Comparison of ENCODE assay signal across 23 mouse cellular contexts in genomic region chr10:63165752-63166412, GRCm38 (mm10). TPM values are rescaled to one million over a fixed set of nuclear protein-coding genes. Genes with fewer than 3 reads are reported as not detected.
DNase-seq lines count a peak whose midpoint lies in the region; ATAC-seq and TF ChIP-seq lines count a peak whose summit lies in the region.
"Had no signal": no experiment of that assay in that cellular context is flagged by ENCODE, and none has a peak within 500 bp of the region (broad histone marks: within the 10 kb centered on the region; RNA-seq: fewer than 3 reads in every experiment).

No protein-coding gene starts in this region.

- H3K9me3 ChIP-seq in ES-E14 (ENCODE audit: control insufficient read depth, insufficient read depth, low read depth, low read length), result no peaks in the 10 kb centered on the region
- H3K9me3 ChIP-seq in liver, embryonic 12.5 days (replicated peaks), result no peaks in the 10 kb centered on the region
- H3K9me3 ChIP-seq: heart, embryonic 10.5 days; hindbrain, embryonic 13.5 days; limb, embryonic 13.5 days; megakaryocyte, embryonic 14.5 days; neural tube, embryonic 12.5 days had no signal

- in situ Hi-C loops in ES-E14 (cut with MboI; ENCODE audit: low sequenced_read_pairs in 2 of 2, unreplicated experiment in 2 of 2), result no loop called here

- H3K27me3 ChIP-seq in liver, embryonic 12.5 days (replicated peaks), result no peaks in the 10 kb centered on the region
- H3K27me3 ChIP-seq: CH12.LX; hindbrain, embryonic 13.5 days; limb, embryonic 13.5 days; megakaryocyte, embryonic 14.5 days; neural tube, embryonic 12.5 days had no signal

- H3K4me1 ChIP-seq in ES-E14 (ENCODE audit: control insufficient read depth in 2 of 2, insufficient read depth in 2 of 2, low read length in 2 of 2, poor library complexity in 1 of 2), result peaks cover 0 to 8% of the 10 kb centered on the region in 2 experiments; a peak in 2 of 4 replicates
- H3K4me1 ChIP-seq in liver, embryonic 12.5 days, result peaks cover 25% of the 10 kb centered on the region
- H3K4me1 ChIP-seq: hindbrain, embryonic 13.5 days; limb, embryonic 13.5 days; neural tube, embryonic 12.5 days had no signal

- no peak overlapping the region for H3K9ac ChIP-seq in ES-E14 (ENCODE audit: insufficient read depth, low read depth, low read length, poor library complexity, severe bottlenecking)
- H3K9ac ChIP-seq in liver, embryonic 12.5 days, result no peak overlapping the region
- H3K9ac ChIP-seq: hindbrain, embryonic 13.5 days; limb, embryonic 13.5 days; neural tube, embryonic 12.5 days had no signal

- H3K36me3 ChIP-seq in ES-E14 (ENCODE audit: control insufficient read depth, insufficient read depth, low read length, poor library complexity, severe bottlenecking), result no peaks in the 10 kb centered on the region; the same call in 1 of the 2 replicates
- H3K36me3 ChIP-seq in liver, embryonic 12.5 days, result no peaks in the 10 kb centered on the region
- H3K36me3 ChIP-seq: heart, embryonic 10.5 days; hindbrain, embryonic 13.5 days; limb, embryonic 13.5 days; neural tube, embryonic 12.5 days had no signal

- 31% methylated on average over 16 of the region's 16 CpGs for WGBS in liver, embryonic 12.5 days (ENCODE audit: insufficient replicate concordance)

- H3K4me3 ChIP-seq in ES-E14 (ENCODE audit: insufficient read depth in 1 of 2, low read depth in 1 of 2, low read length in 2 of 2, poor library complexity in 1 of 2, severe bottlenecking in 1 of 2), result peak overlapping the region in 1 of 2 experiments; percentile 46; a peak in 2 of 4 replicates
- peak overlapping the region; percentile 21; the same call in 1 of the 2 replicates for H3K4me3 ChIP-seq in liver, embryonic 12.5 days
- H3K4me3 ChIP-seq: heart, embryonic 10.5 days; hindbrain, embryonic 13.5 days; limb, embryonic 13.5 days; megakaryocyte, embryonic 14.5 days; neural tube, embryonic 12.5 days had no signal

- H3K4me2 ChIP-seq in liver, embryonic 12.5 days, result peak overlapping the region; percentile 49
- H3K4me2 ChIP-seq: hindbrain, embryonic 13.5 days; limb, embryonic 13.5 days; neural tube, embryonic 12.5 days had no signal

- H3K27ac ChIP-seq in ES-E14 (ENCODE audit: insufficient read depth, low read depth, low read length, poor library complexity, severe bottlenecking), result no peak overlapping the region
- no peak overlapping the region for H3K27ac ChIP-seq in liver, embryonic 12.5 days
- H3K27ac ChIP-seq: heart, embryonic 10.5 days; hindbrain, embryonic 13.5 days; limb, embryonic 13.5 days; neural tube, embryonic 12.5 days had no signal

- DNase-seq in ES-E14 (ENCODE audit: low read depth, low spot score), result no peak
- no peak for DNase-seq in cerebellum, adult 11 months
- DNase-seq in layer of hippocampus, postnatal 10 days (ENCODE audit: low spot score in 2 of 2), result no peak
- DNase-seq in ovary, postnatal 36 days (ENCODE audit: low spot score), result no peak
- DNase-seq in ovary, adult 18-20 months (ENCODE audit: low spot score), result no peak
- DNase-seq: adrenal gland, adult 2 months; cerebellum, adult 8-10 months; gastrocnemius, postnatal 10 days; heart, postnatal 10 days; kidney, postnatal 10 days; right cerebral cortex, postnatal 25 days; thymus, postnatal 4 days had no signal

- ATAC-seq in activated CD4-positive, CD25-positive, alpha-beta regulatory T cell, adult 4 months, result peak; percentile 63
- ATAC-seq in liver, embryonic 12.5 days, result no peak
- ATAC-seq in megakaryocyte-erythroid progenitor cell, adult 5-6 weeks (replicated peaks; ENCODE audit: low FRiP score, low TSS enrichment, poor library complexity, severe bottlenecking), result peak; percentile 42
- ATAC-seq: intestine, postnatal 0 days had no signal

TF ChIP-seq in ES-E14, 5 proteins besides CTCF, POLR2A, EP300 and RAD21:
- no peak for TF ChIP-seq HCFC1 (IDR thresholded peaks at IDR 0.05; ENCODE audit: borderline replicate concordance, insufficient read depth, low read length)
- TF ChIP-seq ZNF384 (IDR thresholded peaks at IDR 0.05; ENCODE audit: low read depth, low read length), result peak; percentile 52; the same call in 1 of the 2 replicates

RNA-seq across cellular contexts. Expression of gene Mypn, which starts 37.9 kb away (rescaled TPM):
- 1.0 and 1.1 TPM in 2 replicates for total RNA-seq in ES-E14 (2012; rRNA removed)
- polyA plus RNA-seq in activated CD4-positive, CD25-positive, alpha-beta regulatory T cell, adult 4 months (2017; shearing (Covaris generic)), result under 1 TPM in 1 of 2 experiments, not detected in 1; 0.12 TPM
- 0.02 and 0.07 TPM in 2 replicates for polyA plus RNA-seq in liver, embryonic 12.5 days (2016; fragmentation: Nextera tagmentation; extraction: Ambion mirVana)
- total RNA-seq in megakaryocyte-erythroid progenitor cell, adult 5-6 weeks (2014; fragmentation: Nextera tagmentation), result not detected in 2 replicates
- total RNA-seq in megakaryocyte-erythroid progenitor cell, adult 5-6 weeks (2017), result not detected in 2 replicates
- total RNA-seq in layer of hippocampus, postnatal 10 days (2021), result 1 to 10 TPM; 3.7 to 4.2 TPM
- polyA plus RNA-seq: forebrain, embryonic 11.5 days had no signal
